Mouse (Mus musculus): Measurements from ENCODE around the gene Cdh13.

DNA sequence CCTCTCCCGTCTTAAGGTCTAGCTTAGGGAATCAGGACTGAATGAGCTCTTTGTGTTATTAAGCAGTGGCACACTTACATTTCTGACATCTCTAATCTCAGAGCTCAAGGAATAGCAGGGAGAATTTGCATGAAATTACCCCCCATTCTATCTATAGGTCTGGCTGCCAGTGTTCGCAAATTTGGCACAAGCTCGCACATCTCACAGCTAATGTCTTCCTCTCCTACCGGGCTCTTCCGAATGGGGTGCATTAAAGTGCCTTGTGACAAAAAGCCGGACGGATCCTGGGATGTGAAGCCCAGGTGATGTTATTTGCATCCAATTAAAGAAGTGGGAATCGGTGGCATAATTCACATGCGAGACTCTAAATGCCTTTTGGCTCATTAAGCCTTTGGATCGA is 153.6 kb downstream of the Cdh13 start:
- TF ChIP-seq POLR2A (IDR thresholded peaks at IDR 0.05; ENCODE audit: borderline replicate concordance, extremely low read depth, low read depth, low read length) = no peak
- TF ChIP-seq CTCF (IDR thresholded peaks at IDR 0.05; ENCODE audit: insufficient read depth, low read length) = no peak
